Mouse (Mus musculus): ENCODE measurements around the gene Chfr. TPM values are rescaled to one million over a fixed set of nuclear protein-coding genes. Genes with fewer than 3 reads are reported as not detected.

Gene Chfr
- total and polyA plus RNA-seq, 3 experiments = 11.3 to 16.2 (median 14.5) TPM

DNA sequence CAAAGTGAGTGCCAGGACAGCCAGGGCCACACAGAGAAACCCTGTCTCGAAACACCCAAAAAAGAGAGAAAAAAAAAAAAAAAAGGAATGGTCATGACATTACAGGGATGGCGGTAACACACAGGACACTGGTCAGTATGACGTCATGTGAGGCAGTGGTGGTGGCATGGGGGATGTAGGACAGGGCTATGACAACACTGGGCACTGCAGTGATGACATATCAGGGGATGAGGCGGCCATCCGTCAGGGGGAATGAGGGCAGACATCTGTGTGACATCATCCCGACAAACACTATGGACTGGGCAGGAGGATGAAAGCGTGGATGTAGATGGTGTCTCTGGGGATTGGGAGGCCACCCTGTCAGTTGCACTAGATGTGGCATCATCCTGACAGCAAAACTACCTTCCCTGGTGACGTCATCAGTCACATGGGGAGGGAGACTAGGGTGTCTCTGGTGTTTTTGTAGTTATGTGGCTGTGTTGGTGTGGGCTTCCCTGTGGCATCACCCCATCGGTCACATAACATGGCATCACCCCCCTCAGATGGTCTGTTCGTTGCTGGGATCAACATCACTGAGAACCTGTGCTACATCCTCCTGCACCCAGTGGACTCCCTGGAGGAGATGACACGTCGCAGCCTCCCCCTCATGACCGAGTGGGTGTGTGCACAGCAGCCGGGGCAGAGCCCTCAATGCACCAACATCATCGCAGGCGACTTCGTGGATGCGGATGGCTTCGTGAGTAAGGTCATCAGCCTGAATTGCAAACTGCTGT lies 32.6 kb upstream of the Chfr start:
- intact Hi-C loops (cut with DNase I) = loop anchor here (10.0 kb wide), 1 partner anchor 178 kb away; the partner anchor contains the start of gene Gm15446
- 89% methylated on average over 19 of the region's 19 CpGs for WGBS
- TF ChIP-seq POLR2A (IDR thresholded peaks at IDR 0.05; ENCODE audit: insufficient read depth, low read depth, low read length) (no peak), EP300 (IDR thresholded peaks at IDR 0.05; ENCODE audit: insufficient read depth, low read depth, low read length) (no peak), CTCF (IDR thresholded peaks at IDR 0.05) (no peak)
- Histone ChIP-seq H3K27me3 (ENCODE audit: control insufficient read depth, insufficient read depth, low read length) (peaks cover 2% of the 10 kb centered on the region; the same call in 1 of the 2 replicates), H3K79me2 (replicated peaks; ENCODE audit: control insufficient read depth, insufficient read depth, low read length) (no peaks in the 10 kb centered on the region), H3K9ac (ENCODE audit: low read depth, low read length) (no peak overlapping the region), H3K4me3 (no peak overlapping the region), H3K4me1 (ENCODE audit: control insufficient read depth, insufficient read depth, low read length) (peaks cover 2% of the 10 kb centered on the region), H3K36me3 (ENCODE audit: control insufficient read depth, insufficient read depth, low read length) (no peaks in the 10 kb centered on the region), H3K27ac (no peak overlapping the region)
- peak in 1 of 2 experiments; percentile 2 for DNase-seq

DNA sequence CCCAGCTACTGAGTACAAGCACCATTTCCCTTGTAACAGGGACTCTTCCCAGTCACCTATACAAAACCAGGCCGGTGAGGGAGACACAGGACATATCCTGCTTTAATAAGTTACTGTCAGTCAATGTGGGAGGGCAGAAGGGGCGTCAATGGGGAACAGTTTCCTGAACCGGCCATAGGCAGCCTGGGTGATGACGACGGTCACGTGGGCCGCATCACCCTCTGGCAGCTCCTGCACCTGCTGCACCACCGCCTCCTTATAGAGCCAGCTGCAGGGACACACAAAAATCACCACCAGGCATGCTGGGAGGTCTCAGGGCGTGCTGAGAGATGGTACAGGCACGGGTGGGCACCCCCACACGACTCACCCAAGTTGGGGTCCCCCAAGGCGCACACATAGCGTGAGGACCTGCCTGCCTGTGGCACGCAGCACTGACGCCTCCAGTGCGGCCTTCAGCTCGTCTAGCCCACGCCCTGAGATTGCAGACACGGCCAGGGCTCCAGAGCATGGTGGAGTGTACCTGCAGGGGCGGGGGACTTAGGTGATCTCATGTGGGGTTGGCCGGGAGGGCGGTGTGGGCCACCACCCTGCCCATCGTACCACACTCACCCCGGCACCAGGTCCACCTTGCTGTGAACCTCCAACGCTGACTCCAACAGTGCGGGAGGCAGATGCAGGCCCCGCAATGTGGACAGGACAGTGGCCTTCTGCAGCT lies 31.6 kb upstream of the Chfr start:
- peak in 1 of 2 experiments; percentile 5 for DNase-seq
- 94% methylated on average over 27 of the region's 27 CpGs for WGBS
- TF ChIP-seq CTCF (IDR thresholded peaks at IDR 0.05) (no peak), POLR2A (IDR thresholded peaks at IDR 0.05; ENCODE audit: insufficient read depth, low read depth, low read length) (no peak), EP300 (IDR thresholded peaks at IDR 0.05; ENCODE audit: insufficient read depth, low read depth, low read length) (no peak)
- Histone ChIP-seq H3K4me3 (no peak overlapping the region), H3K36me3 (ENCODE audit: control insufficient read depth, insufficient read depth, low read length) (no peaks in the 10 kb centered on the region), H3K9ac (ENCODE audit: low read depth, low read length) (no peak overlapping the region), H3K27me3 (ENCODE audit: control insufficient read depth, insufficient read depth, low read length) (peaks cover 2% of the 10 kb centered on the region; the same call in 1 of the 2 replicates), H3K4me1 (ENCODE audit: control insufficient read depth, insufficient read depth, low read length) (peaks cover 2% of the 10 kb centered on the region), H3K79me2 (replicated peaks; ENCODE audit: control insufficient read depth, insufficient read depth, low read length) (no peaks in the 10 kb centered on the region), H3K27ac (no peak overlapping the region)
- intact Hi-C loops (cut with DNase I) = loop anchor here (10.0 kb wide), 1 partner anchor 179 kb away; the partner anchor contains the start of gene Gm15446

DNA sequence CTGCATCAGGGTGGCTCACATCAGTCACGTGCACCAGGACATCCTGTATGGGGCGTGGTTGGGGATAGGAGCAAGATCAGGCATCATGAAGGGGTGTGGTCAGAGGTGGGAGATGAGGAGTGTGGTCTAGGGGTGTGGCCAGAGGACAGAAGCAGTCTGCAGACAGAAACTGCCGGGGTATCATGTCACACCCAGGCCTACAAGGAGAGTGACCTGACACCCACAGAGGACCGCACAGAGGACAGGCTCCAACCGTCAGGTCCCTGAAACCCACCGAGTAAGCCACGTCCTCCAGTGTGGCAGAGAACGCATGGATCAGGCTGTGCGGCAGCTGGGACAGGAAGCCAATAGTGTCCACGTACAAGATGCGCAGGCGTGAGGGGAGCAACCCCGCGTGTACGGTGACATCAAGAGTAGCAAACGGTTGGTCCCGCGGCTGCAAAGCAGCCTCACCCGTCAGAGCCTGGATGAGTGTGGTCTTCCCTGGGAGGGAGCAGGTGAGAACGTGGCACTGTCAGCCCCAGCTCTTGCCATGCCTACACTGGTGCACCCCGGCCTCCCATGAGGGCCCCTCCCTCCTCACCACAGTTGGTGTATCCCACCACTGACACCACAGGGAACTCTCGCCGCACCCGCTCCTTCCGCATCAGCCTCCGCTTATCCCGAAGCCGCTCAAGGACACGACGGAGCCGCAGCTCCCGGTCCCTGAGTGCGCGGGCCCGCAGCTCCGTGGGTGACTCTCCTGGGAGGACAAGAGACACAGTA lies 30.8 kb upstream of the Chfr start:
- H3K36me3 ChIP-seq (ENCODE audit: control insufficient read depth, insufficient read depth, low read length) = no peaks in the 10 kb centered on the region
- no peak overlapping the region for H3K4me3 ChIP-seq
- no peak overlapping the region for H3K9ac ChIP-seq (ENCODE audit: low read depth, low read length)
- no peak for TF ChIP-seq POLR2A (IDR thresholded peaks at IDR 0.05; ENCODE audit: insufficient read depth, low read depth, low read length)
- TF ChIP-seq CTCF (IDR thresholded peaks at IDR 0.05) = no peak
- TF ChIP-seq EP300 (IDR thresholded peaks at IDR 0.05; ENCODE audit: insufficient read depth, low read depth, low read length) = no peak
- no peak overlapping the region for H3K27ac ChIP-seq
- intact Hi-C loops (cut with DNase I) = loop anchor here (10.0 kb wide), 1 partner anchor 180 kb away; the partner anchor contains the start of gene Gm15446
- no peaks in the 10 kb centered on the region for H3K79me2 ChIP-seq (replicated peaks; ENCODE audit: control insufficient read depth, insufficient read depth, low read length)
- H3K27me3 ChIP-seq (ENCODE audit: control insufficient read depth, insufficient read depth, low read length) = peaks cover 2% of the 10 kb centered on the region; the same call in 1 of the 2 replicates
- peak in 1 of 2 experiments; percentile 5 for DNase-seq
- WGBS = 95% methylated on average over 36 of the region's 36 CpGs
- peaks cover 2% of the 10 kb centered on the region for H3K4me1 ChIP-seq (ENCODE audit: control insufficient read depth, insufficient read depth, low read length)

DNA sequence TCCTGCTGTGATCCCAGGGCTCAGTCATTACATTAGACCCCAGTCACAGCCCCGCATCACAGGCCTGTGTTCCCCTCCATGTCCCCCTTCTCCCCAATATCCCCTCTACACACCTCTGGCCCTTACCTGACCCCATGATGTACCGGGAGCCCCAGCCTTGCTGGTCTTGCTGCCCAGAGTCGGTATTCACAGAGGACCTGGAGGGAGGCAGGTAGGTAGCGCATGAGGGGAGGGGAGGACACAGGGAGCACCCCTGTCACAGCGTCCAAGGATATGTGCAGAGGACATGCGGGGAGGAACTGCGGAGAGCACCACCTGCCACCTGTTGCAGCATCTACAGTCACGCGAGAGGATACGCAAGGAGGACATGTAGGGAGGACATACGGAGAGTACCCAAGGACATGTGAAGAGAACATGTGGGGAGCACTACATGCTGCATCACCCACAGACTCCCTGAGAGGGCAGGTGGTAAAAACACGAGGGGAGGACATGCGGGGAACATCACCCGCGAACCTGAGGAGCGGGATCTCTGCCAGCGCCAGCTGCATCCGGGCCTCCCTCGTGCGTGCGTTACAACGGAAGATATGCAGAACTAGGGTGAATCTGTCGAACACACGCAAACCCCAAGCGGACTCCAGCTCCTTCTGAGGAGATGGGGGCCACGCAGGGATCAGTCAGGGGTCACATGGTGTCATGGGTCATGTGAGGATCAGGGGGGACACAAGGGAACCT lies 29.3 kb upstream of the Chfr start:
- intact Hi-C loops (cut with DNase I) = loop anchor here (2.0 to 10.0 kb wide), 2 partner anchors 70 to 182 kb away; partner anchors contain the start of genes Gm15446 and Golga3
- TF ChIP-seq CTCF (IDR thresholded peaks at IDR 0.05) (no peak), POLR2A (IDR thresholded peaks at IDR 0.05; ENCODE audit: insufficient read depth, low read depth, low read length) (no peak), EP300 (IDR thresholded peaks at IDR 0.05; ENCODE audit: insufficient read depth, low read depth, low read length) (no peak)
- Histone ChIP-seq H3K4me1 (ENCODE audit: control insufficient read depth, insufficient read depth, low read length) (peaks cover 2% of the 10 kb centered on the region; the same call in 1 of the 2 replicates), H3K79me2 (replicated peaks; ENCODE audit: control insufficient read depth, insufficient read depth, low read length) (no peaks in the 10 kb centered on the region), H3K4me3 (no peak overlapping the region), H3K27ac (no peak overlapping the region), H3K36me3 (ENCODE audit: control insufficient read depth, insufficient read depth, low read length) (no peaks in the 10 kb centered on the region), H3K9ac (ENCODE audit: low read depth, low read length) (no peak overlapping the region), H3K27me3 (ENCODE audit: control insufficient read depth, insufficient read depth, low read length) (peaks cover 2% of the 10 kb centered on the region; the same call in 1 of the 2 replicates)
- DNase-seq = no peak
- 93% methylated on average over 26 of the region's 26 CpGs for WGBS

Data from heart, adult 2 months (tissue).